Mouse (Mus musculus) c-Kit-positive CD71-positive TER-119-negative erythroid progenitor cells, embryonic 14.5 days (primary cell): ENCODE measurements around the gene Rpn1.
"Not testable (repeated sequence)": the region's sequence is repeated elsewhere in the genome, so short reads cannot be mapped to it uniquely, and the experiment has no call there.

ENCODE experiments used
- DNase-seq: peaks from one replicate; pipeline ENCODE4 v3.0.0-alpha.2; 2013; ENCODE audit warnings: low read depth

The Rpn1 gene

DNA sequence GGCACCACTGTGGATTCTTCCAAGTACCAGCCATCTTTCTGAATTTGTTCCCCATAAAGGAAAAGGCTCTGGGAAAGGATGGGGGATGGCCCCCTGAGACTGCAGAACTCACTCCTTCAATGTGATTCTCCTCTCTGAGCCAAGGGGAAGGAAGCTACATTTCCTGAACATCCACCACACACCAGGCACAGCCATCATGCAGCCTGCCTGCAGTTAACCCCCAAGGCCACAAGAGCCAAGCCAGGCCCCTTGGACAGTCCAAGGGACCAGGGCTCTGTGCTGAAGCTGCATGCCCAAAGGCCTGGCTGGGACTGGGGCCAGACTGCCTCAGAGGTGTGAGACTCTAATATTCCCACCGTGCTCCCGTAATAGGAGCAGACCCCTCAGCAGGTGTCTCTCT, 37.5 kb downstream of the Rpn1 start:
- no peak for DNase-seq

DNA sequence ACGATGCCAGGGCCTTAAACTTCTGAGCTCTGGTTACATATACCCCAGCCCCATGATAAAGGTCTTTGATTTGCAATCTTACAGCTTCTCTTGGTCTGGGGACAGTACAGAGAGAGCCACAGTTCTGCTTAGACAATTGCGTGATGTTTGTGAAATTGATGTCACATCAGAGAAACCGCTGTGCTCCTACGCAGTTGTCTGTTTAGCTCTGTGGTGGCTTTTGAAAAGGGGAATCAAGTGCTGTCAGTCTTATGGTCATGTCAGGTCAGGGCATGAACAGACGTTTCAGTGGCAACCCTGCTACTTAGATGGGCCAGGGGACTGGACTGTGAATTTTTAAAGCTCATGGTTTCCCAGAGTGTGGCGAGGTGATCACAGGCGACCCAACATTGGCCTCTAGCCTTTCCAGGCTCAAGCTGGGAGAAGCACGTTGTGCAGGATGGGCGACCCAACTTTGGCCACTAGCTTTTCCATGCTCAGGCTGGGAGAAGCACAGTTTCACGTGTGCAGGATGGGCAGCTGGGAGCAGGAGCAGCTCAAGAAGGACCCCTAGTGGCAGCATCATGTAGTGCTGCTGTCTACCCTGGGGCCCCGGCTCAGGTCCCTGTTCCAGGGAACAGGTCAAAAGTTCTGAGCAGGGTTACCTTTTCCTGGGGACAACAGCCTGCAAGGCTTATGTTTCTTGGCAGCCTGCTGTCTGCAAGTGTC, 39.0 kb downstream of the Rpn1 start:
- DNase-seq: no peak

DNA sequence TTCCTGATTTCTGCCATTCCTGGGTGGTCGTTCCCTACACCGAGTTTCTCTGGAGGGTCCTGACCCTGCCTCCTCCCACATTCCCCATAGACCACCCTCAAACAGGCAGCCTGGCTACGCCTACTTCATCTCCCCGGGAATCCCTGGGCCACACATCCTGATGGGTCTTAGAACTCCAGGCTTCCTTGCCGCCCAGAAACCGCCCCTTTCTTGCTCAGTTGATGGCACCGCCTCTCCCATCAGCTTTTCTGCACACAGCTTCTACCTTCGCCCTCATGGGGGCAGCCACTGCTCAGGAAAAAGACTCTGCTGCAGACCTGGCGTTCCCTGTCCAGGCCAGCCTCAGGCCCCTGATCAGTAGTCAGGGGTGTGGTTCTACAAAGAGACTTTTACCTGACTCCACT, 39.6 kb downstream of the Rpn1 start:
- no peak for DNase-seq

GRCm38 (mm10) chr6:88124551-88124950, 40.3 kb downstream of the Rpn1 start:
- DNase-seq: no peak

- not testable (repeated sequence) for DNase-seq
Observed at GRCm38 (mm10) chr6:88125815-88126214, 41.5 kb downstream of the Rpn1 start.

GRCm38 (mm10) chr6:88131521-88131920, 47.2 kb downstream of the Rpn1 start:
- DNase-seq: no peak

GRCm38 (mm10) chr6:88132051-88132450, 47.8 kb downstream of the Rpn1 start:
- no peak for DNase-seq

DNA sequence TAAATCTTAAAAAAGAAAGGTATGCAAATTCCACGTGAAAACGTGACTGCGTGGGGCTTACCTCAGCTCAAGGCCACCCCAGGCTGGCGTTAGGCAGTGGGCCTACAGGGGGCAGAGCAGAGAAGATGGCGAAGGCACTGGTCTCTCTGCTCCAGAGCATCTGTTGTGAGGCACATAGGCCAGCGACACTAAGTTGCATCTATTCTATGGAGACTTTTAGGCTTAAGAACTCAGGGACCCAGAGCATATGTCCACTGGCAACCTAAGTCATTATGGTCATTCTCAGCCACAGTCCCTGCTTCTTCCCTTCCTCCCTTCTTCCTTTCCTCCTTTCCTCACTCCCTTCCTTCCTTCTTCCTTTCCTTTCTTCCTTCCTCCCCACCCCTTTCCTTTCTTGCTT, 48.8 kb downstream of the Rpn1 start:
- no peak for DNase-seq

- DNase-seq: no peak
Observed at GRCm38 (mm10) chr6:88133878-88134277, 49.6 kb downstream of the Rpn1 start.

- DNase-seq: no peak
Observed at GRCm38 (mm10) chr6:88136201-88136631, 51.9 kb downstream of the Rpn1 start.

- no peak for DNase-seq
Observed at GRCm38 (mm10) chr6:88138485-88138884, 54.2 kb downstream of the Rpn1 start.

- DNase-seq: no peak
Observed at GRCm38 (mm10) chr6:88140264-88140663, 56.0 kb downstream of the Rpn1 start.

DNA sequence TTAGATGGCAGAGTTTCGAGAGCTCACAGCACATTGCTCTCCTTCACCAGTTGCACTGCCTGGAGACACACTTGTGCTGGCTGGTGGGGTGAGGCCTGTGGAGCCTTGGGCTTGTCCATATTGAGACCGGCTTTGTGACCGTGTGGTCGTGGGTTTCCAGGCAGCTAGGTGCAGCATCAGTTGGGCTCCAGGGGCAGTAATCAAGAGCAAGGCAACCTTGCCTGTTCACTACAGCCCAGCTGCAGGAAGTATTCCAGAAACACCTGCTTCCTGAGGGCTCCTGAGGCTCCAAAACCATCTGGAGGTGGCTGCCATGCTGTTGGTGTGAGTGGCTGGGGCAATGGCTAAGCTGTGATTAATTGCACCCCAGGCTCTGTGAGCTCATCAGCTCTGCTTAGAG, 61.5 kb downstream of the Rpn1 start:
- no peak for DNase-seq

DNA sequence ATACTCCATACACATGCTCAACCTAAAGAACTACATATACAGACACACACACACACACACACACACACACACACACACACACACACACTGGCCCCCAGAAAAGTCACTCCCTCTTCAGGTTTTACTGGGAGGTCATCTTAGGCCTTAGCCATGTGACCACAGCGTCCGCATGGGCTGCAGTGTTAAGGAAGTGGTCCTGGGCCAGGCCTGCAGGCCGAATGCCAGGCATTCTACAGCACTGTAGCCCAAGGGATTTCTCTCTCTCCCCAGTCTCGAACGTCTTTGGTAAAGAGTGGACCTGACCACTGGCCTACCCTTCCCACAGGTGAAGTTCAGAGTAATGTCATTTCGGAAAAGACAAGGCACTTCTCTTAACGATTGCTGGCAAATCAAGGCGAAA, 62.3 kb downstream of the Rpn1 start:
- DNase-seq: no peak

DNA sequence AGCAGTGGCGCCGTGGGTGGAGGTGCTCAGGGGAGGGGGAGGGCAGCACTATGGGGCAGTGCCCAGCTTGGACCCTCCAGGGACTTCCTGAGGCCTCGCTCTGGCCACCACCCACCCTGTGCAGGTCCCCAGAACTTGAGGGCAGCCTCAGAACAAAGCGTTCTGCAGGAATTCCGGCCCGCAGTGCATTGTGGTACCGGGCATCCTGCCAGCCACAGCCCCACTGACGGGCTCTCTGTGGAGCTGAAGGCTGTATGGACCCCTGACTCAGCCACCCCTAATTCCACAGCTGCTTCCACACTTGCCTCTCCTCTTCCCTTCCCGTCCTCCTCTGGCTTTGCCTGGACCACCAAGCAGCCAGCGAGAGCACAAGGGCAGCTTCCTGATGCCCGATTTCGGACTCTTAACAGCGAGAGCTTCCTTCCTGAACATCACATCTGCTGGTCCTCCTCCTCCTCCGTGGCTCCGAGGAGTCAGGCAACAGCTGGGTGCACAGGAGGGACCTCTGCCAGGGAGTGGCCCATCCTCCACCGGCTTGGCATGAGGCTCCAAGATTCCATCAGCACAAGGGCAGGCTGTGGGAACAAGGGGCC, 63.2 kb downstream of the Rpn1 start:
- no peak for DNase-seq

- no peak for DNase-seq
Observed at GRCm38 (mm10) chr6:88151335-88151734, 67.1 kb downstream of the Rpn1 start.

DNA sequence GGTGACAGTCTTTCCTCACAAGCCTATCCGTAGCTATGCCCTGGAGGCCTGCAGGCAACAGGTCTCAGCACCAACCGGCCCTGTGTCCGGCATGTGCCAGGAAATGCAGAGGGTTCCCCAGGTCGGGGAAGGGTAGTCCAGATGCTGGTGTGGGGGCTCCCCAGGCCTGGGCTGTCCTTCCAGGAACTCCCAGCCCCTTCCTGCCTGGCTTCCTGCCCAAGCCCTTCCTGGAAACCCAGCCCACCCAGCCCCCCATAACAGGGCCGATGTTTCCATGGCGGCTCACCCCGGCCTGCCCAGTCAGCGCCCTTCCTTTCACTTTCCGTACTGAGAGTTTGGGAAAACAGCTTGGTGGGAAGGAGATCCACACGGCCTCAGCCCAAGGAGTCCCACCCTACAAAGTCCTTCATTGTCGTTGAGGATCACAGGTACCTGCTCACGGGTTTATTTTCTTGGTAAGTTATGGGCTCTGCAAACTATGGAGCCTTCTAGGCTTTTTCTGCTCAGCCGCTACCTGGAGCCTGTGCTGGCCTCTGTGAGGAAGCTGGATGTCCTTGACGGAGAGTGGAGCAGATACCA, 67.9 kb downstream of the Rpn1 start:
- no peak for DNase-seq

GRCm38 (mm10) chr6:88152979-88153378, 68.7 kb downstream of the Rpn1 start:
- no peak for DNase-seq
